Mouse (Mus musculus) CD8-positive naive resting alpha-beta T cell, adult 2 months (primary cell): Measurements from ENCODE around the gene Plekha7.

Experiments
- DNase-seq, 2 experiments: peaks; one replicate each; pipeline ENCODE4 v3.0.0; 2022; ENCODE audit warnings: low read depth in 2 of 2, low spot score in 2 of 2

Plekha7 gene

GRCm38 (mm10) chr7:116252470-116252869 is 55.7 kb downstream of the Plekha7 start:
- no peak for DNase-seq

GRCm38 (mm10) chr7:116251516-116251915 is 56.7 kb downstream of the Plekha7 start:
- DNase-seq: no peak

GRCm38 (mm10) chr7:116248536-116248935 is 59.6 kb downstream of the Plekha7 start:
- DNase-seq: no peak

- DNase-seq: no peak
These were observed 60.8 kb downstream of the Plekha7 start for GRCm38 (mm10) chr7:116247377-116247729.

GRCm38 (mm10) chr7:116246696-116247376 is 61.3 kb downstream of the Plekha7 start:
- no peak for DNase-seq

- DNase-seq: peak in 1 of 2 experiments; percentile 21
These were observed 62.1 kb downstream of the Plekha7 start for GRCm38 (mm10) chr7:116245815-116246695.

GRCm38 (mm10) chr7:116244302-116245165 is 63.6 kb downstream of the Plekha7 start:
- DNase-seq: no peak

- no peak for DNase-seq
These were observed 65.4 kb downstream of the Plekha7 start for GRCm38 (mm10) chr7:116242810-116243209.

- no peak for DNase-seq
These were observed 66.6 kb downstream of the Plekha7 start for GRCm38 (mm10) chr7:116241601-116242000.

GRCm38 (mm10) chr7:116240791-116241474 is 67.2 kb downstream of the Plekha7 start:
- DNase-seq: no peak

- no peak for DNase-seq
These were observed 67.8 kb downstream of the Plekha7 start for GRCm38 (mm10) chr7:116240353-116240752.

- no peak for DNase-seq
These were observed 69.9 kb downstream of the Plekha7 start for GRCm38 (mm10) chr7:116238320-116238719.

GRCm38 (mm10) chr7:116237157-116237981 is 70.8 kb downstream of the Plekha7 start:
- DNase-seq: no peak

- no peak for DNase-seq
These were observed 71.6 kb downstream of the Plekha7 start for GRCm38 (mm10) chr7:116236608-116237007.

- DNase-seq: no peak
These were observed 73.8 kb downstream of the Plekha7 start for GRCm38 (mm10) chr7:116234287-116234806.

- DNase-seq: peak; percentile 24 to 36
These were observed 77.2 kb downstream of the Plekha7 start for GRCm38 (mm10) chr7:116230811-116231609.

GRCm38 (mm10) chr7:116226877-116227282 is 81.3 kb downstream of the Plekha7 start:
- DNase-seq: no peak

- DNase-seq: no peak
These were observed 81.9 kb downstream of the Plekha7 start for GRCm38 (mm10) chr7:116226316-116226715.

- no peak for DNase-seq
These were observed 83.6 kb downstream of the Plekha7 start for GRCm38 (mm10) chr7:116224543-116224942.
